Mouse (Mus musculus) forebrain, embryonic 14.5 days (tissue): ENCODE results near the gene Kcng3. TPM values are rescaled to one million over a fixed set of nuclear protein-coding genes. Genes with fewer than 3 reads are reported as not detected.

Experiments used
- ATAC-seq: fragments of 200-750 bp; cut with Nextera tagmentation; 2 replicates; pipeline ENCODE4 v1.8.0; 2017; ENCODE audit warnings: mild to moderate bottlenecking, moderate library complexity
- DNase-seq: peaks from one replicate; pipeline ENCODE4 v3.0.0-alpha.2; 2015; ENCODE audit warnings: low spot score
- H3K27ac ChIP-seq: fragments of 300-500 bp; sonication (generic); 2 replicates; pipeline ENCODE4 v1.5.1; 2014; ENCODE audit warnings: low read depth, mild to moderate bottlenecking, control low read depth, low read length, moderate library complexity
- H3K27me3 ChIP-seq: fragments of 300-500 bp; sonication (generic); replicated peaks from 2 replicates; pipeline ENCODE4 v1.6.1; 2014; ENCODE audit warnings: low read length, control low read depth, mixed read lengths; ENCODE audit not compliant: control insufficient read depth, insufficient read depth
- H3K36me3 ChIP-seq: fragments of 300-500 bp; sonication (generic); 2 replicates; pipeline ENCODE4 v1.6.1; 2014; ENCODE audit warnings: low read length, control low read depth; ENCODE audit not compliant: control insufficient read depth, insufficient read depth
- H3K4me1 ChIP-seq: fragments of 300-500 bp; sonication (generic); 2 replicates; pipeline ENCODE4 v1.6.1; 2014; ENCODE audit warnings: antibody characterized with exemption, low read length, control low read depth; ENCODE audit not compliant: control insufficient read depth, insufficient read depth
- H3K4me2 ChIP-seq: fragments of 300-500 bp; sonication (generic); 2 replicates; pipeline ENCODE4 v1.6.1; 2014; ENCODE audit warnings: mild to moderate bottlenecking, control low read depth, low read length
- H3K4me3 ChIP-seq: fragments of 300-500 bp; sonication (generic); 2 replicates; pipeline ENCODE4 v1.5.1; 2014; ENCODE audit warnings: low read depth, low read length, control low read depth
- H3K9ac ChIP-seq: fragments of 300-500 bp; sonication (generic); 2 replicates; pipeline ENCODE4 v1.6.1; 2014; ENCODE audit warnings: mild to moderate bottlenecking, low read length, control low read depth, moderate library complexity
- H3K9me3 ChIP-seq: fragments of 300-500 bp; sonication (generic); replicated peaks from 2 replicates; pipeline ENCODE4 v1.6.1; 2016; ENCODE audit warnings: low read length, control low read depth, mixed read lengths; ENCODE audit not compliant: control insufficient read depth
- WGBS: fragments of 180-500 bp; shearing (Covaris S2); extraction: QIAGEN DNeasy Blood & Tissue Kit; methylation state at CpG from one replicate; pipeline ENCODE4 v1.1.7; 2014; 5-methylcytosine and 5-hydroxymethylcytosine counted together
- polyA plus RNA-seq: library from polyadenylated mRNA; unstranded; fragments of >200 nt; fragmentation: Nextera tagmentation; extraction: Ambion mirVana; gene quantifications from 2 replicates; pipeline ENCODE4 v1.2.1, GENCODE M21; 2014

Gene Kcng3
- polyA plus RNA-seq, 1 experiment from 2014 or later = not detected

DNA sequence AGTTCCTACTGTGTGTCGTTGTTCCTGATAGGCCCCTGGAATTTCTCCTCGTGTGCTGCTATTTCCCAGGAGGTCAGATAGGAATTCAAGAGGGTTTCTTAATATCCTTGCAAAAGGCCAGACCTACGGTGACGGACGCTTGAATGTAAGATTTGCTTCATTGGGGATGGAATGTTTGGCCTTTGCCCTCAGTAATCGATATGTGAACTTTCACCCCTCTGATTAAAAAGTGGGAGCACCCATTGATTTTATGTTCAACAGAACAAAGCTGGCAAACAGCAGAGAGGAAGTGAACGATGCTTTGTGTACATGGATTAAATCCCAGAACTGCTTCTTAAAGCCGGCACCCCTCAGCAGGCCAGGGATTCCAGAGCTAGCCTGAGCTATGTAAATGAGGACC is 64.3 kb downstream of the Kcng3 start:
- no peak for DNase-seq
- H3K36me3 ChIP-seq = no peaks in the 10 kb centered on the region
- no peak for ATAC-seq
- H3K9me3 ChIP-seq = no peaks in the 10 kb centered on the region
- H3K9ac ChIP-seq = no peak overlapping the region
- H3K4me3 ChIP-seq = no peak overlapping the region
- 44% methylated on average over 8 of the region's 8 CpGs for WGBS
- H3K27me3 ChIP-seq = no peaks in the 10 kb centered on the region
- H3K4me2 ChIP-seq = no peak overlapping the region
- peaks cover 6% of the 10 kb centered on the region for H3K4me1 ChIP-seq
- H3K27ac ChIP-seq = no peak overlapping the region

DNA sequence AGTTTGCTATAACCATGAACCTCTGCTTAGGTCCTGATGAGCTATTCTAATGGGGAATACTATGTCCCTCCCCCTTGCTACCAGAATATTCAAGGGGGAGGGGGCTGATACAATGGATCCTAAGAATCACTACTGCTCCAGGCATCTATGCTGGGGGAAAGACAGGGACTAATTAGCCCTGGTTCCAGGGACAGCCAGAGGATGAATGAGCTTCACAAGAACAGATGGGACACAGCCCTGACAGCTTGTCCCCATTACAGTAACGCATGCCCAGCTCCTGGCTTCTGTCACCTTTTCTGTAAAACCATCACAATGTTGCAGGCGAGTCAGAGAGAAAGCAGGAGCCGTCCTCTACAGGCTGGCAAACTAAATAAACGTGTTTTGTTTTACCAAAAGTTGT is 66.2 kb downstream of the Kcng3 start:
- H3K9ac ChIP-seq = no peak overlapping the region
- H3K9me3 ChIP-seq = no peaks in the 10 kb centered on the region
- ATAC-seq (peak; percentile 69), DNase-seq (peak; percentile 74)
- no peak overlapping the region for H3K4me2 ChIP-seq
- no peaks in the 10 kb centered on the region for H3K27me3 ChIP-seq
- 29% methylated on average over 4 of the region's 4 CpGs for whole genome bisulfite sequencing
- H3K36me3 ChIP-seq = no peaks in the 10 kb centered on the region
- H3K4me3 ChIP-seq = no peak overlapping the region
- H3K27ac ChIP-seq = no peak overlapping the region; the same call in 1 of the 2 replicates
- peaks cover 6% of the 10 kb centered on the region for H3K4me1 ChIP-seq

DNA sequence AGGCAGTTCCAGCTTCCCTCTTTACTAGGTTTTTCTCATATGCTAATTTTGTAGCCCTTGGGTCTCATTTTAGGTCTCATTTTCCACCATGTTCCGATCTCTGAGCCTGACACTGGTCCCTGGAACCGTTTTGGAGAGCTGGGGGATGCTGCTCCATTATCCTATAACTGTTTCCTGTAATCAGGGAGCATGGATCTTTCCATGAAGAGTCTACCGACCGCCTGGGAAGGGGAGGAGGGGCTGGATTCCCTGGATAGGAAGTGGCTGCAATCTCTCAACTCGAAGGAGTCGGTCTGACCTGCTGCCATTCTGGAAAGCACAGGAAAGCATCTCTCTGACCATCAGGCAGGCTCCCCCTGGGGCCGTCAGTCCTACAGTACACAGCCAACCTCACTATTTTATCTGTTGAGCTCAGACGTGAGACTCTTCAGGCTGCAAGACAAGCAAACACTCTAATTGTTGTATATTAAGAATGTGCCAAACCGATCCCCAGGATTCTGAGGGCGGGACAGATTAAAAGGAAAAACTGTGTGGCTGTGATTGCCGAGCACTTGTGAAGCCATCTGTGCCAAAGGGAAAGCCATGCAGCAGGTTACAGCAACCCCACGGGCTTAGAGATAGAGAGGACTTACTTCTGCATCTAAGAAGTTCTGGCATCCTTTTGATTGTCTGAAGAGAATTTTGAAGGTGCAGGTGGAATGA is 67.4 kb downstream of the Kcng3 start:
- Histone ChIP-seq H3K4me1 (peaks cover 6% of the 10 kb centered on the region), H3K4me3 (no peak overlapping the region), H3K27me3 (no peaks in the 10 kb centered on the region), H3K9me3 (no peaks in the 10 kb centered on the region), H3K4me2 (no peak overlapping the region), H3K27ac (no peak overlapping the region), H3K36me3 (no peaks in the 10 kb centered on the region), H3K9ac (no peak overlapping the region)
- 64% methylated on average over 12 of the region's 12 CpGs for WGBS
- ATAC-seq (no peak), DNase-seq (no peak)

DNA sequence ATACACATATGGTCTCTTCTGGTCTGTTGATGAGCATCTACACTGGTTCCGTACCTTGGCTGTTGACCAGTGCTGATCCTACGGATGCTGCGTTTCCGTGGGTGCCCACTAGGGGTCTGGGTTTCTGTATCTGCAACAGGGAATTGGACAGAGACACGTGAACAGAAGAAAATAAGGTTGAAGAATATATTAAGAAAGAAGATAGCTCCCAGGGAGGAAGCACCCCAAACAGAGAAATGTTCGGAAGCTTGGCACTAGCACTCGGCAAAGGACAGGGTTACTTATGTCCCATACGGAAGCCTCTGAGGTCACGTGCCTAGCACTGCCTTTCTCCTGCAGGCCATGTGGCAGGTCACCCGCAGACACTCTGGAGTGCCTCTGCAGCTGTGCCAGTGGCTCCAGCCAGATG is 68.0 kb downstream of the Kcng3 start:
- WGBS = 52% methylated on average over 10 of the region's 10 CpGs
- H3K4me1 ChIP-seq = peaks cover 6% of the 10 kb centered on the region
- H3K9ac ChIP-seq = no peak overlapping the region
- no peak overlapping the region for H3K4me3 ChIP-seq
- H3K27me3 ChIP-seq = no peaks in the 10 kb centered on the region
- H3K9me3 ChIP-seq = no peaks in the 10 kb centered on the region
- H3K27ac ChIP-seq = no peak overlapping the region
- no peaks in the 10 kb centered on the region for H3K36me3 ChIP-seq
- no peak for ATAC-seq
- DNase-seq = no peak
- no peak overlapping the region for H3K4me2 ChIP-seq

DNA sequence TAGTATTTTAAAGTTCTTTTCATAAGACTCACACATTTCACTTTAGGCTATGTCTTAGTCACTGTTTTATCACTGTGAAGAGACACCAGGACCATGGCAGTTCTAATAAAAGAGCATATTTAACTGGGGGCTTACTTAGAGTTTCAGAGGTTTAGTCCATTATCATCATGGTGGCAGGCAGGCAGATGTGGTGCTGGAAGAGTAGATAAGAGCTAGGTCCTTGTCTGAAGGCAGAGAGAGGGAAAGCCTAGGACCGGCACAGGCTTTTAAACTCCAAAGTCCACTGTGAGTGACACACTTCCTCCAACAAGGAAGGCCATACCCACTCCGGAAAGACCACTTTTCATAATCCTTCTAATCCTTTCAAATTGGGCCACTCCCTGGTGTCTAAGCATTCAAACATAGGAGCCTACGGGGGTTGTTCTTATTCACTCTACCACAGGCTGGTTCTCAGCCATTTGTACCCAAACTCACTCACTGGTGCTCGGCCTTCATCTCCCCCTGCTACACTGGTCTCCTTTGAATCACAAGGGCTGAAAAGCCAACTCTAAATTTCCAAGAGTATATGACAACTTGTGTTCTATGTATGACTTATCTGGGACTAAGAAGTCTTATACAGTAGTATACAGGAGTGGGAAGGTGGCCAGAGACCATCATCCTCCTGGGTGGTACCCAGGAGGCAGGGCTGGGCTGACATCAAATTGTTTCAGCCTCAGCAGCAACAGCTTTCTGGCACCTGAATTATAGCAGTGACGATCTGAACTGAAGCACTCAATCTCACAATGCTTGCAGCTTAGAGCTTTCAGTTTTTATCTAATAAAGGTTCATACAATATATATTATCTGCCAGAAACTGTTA is 69.3 kb downstream of the Kcng3 start:
- Histone ChIP-seq H3K27me3 (no peaks in the 10 kb centered on the region), H3K9ac (no peak overlapping the region), H3K4me2 (no peak overlapping the region), H3K36me3 (no peaks in the 10 kb centered on the region), H3K9me3 (no peaks in the 10 kb centered on the region), H3K27ac (no peak overlapping the region), H3K4me1 (peaks cover 6% of the 10 kb centered on the region), H3K4me3 (no peak overlapping the region)
- WGBS = 88% methylated on average over 5 of the region's 5 CpGs
- ATAC-seq (no peak), DNase-seq (no peak)

DNA sequence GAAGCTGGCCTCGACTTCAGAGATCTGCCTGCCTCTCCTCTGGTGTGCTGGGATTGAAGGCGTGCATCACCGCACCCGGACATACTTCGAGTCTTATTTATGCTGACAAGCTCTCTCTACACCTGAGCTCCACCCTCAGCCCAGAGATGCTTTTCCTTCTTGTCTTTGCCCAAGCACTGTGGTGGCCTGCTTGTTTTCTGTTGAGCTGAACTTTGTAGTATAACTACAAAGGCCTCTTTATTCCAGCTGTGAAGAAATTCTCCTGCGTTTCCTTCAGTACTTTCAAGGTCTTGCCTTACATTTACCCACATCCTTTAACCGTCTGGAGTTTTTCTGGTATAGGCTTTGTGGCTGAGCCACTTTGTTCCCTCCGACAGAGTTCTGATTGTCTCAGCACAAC is 72.6 kb downstream of the Kcng3 start:
- no peaks in the 10 kb centered on the region for H3K27me3 ChIP-seq
- ATAC-seq = no peak
- no peak overlapping the region for H3K27ac ChIP-seq
- no peak for DNase-seq
- H3K36me3 ChIP-seq = no peaks in the 10 kb centered on the region
- H3K9me3 ChIP-seq = no peaks in the 10 kb centered on the region
- H3K4me3 ChIP-seq = no peak overlapping the region
- no peaks in the 10 kb centered on the region for H3K4me1 ChIP-seq
- WGBS = 47% methylated on average over 8 of the region's 8 CpGs
- H3K9ac ChIP-seq = no peak overlapping the region
- H3K4me2 ChIP-seq = no peak overlapping the region

DNA sequence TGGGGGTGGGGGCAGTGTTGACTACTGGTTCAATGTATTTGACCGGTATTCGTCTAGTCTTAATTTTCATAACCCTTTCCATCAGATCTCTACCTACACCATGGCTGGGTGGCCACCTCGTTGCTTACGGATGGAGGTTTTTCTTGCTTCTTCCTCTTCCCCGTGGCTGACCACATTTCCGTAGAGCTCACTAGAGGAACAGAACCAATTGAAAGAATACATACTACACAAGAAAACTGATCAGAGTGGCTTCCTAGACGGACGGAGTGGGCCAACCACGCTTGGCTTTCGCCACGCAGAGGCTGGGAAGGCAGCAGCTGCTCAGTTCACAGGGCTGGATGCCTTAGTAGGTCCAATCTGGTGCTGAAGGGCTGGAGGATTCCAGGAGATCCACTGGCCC is 75.9 kb downstream of the Kcng3 start:
- Histone ChIP-seq H3K4me1 (no peaks in the 10 kb centered on the region), H3K27ac (no peak overlapping the region), H3K9ac (no peak overlapping the region), H3K27me3 (no peaks in the 10 kb centered on the region), H3K36me3 (no peaks in the 10 kb centered on the region), H3K4me2 (no peak overlapping the region), H3K9me3 (no peaks in the 10 kb centered on the region), H3K4me3 (no peak overlapping the region)
- 95% methylated on average over 11 of the region's 11 CpGs for WGBS
- DNase-seq = no peak
- no peak for ATAC-seq

DNA sequence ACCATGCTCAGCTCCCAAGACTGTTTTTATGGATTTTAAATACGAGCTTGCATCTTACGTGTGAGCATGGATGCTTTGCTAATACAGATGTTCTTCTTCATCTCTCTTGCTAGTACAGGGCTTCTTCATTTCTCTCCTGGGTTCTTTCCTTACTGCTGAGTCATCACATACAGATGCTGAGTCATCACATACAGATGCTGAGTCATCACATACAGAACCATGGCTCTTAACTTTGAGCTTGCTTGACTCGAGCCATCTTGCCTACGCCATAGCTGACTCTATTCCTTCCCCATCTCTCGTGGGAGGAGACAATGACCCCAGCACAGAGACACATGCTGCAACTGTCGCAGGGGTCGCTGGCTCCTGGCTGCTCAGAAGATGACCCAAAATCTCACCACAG is 76.7 kb downstream of the Kcng3 start:
- Histone ChIP-seq H3K9me3 (no peaks in the 10 kb centered on the region), H3K4me2 (no peak overlapping the region), H3K27ac (no peak overlapping the region), H3K27me3 (no peaks in the 10 kb centered on the region), H3K4me1 (no peaks in the 10 kb centered on the region), H3K4me3 (no peak overlapping the region), H3K36me3 (no peaks in the 10 kb centered on the region), H3K9ac (no peak overlapping the region)
- no peak for DNase-seq
- WGBS = 91% methylated on average over 7 of the region's 7 CpGs
- ATAC-seq = no peak
